Mouse (Mus musculus) WW6 (cell line): ENCODE results near the gene Cacna2d1.

Experiments used
- DNase-seq: peaks from one replicate; pipeline ENCODE4 v3.0.0-alpha.2; 2013; ENCODE audit warnings: low read depth, low spot score

The Cacna2d1 gene

GRCm38 (mm10) chr5:16155375-16156284 is 221.1 kb downstream of the Cacna2d1 start:
- DNase-seq: no peak

DNA sequence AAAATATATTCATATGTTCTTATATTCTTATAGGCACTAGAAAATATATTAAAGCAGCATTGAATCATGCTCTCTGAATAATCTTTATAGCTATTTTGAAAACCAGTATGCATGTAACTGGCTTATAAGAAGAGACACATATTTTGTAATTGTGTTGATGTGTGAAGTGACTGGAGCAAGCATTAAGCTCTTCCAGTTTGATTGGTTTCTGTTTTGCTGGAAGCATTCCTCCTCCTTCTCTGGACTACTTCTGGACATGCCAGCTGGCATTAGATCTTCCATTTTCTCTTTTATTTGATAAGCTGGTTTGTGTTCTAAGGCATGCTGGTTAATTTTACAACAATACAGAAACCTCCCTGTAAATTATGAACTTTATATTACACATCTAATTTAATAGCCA is 228.8 kb downstream of the Cacna2d1 start:
- no peak for DNase-seq

GRCm38 (mm10) chr5:16166117-16166867 is 231.8 kb downstream of the Cacna2d1 start:
- no peak for DNase-seq

GRCm38 (mm10) chr5:16166868-16167267 is 232.4 kb downstream of the Cacna2d1 start:
- no peak for DNase-seq

GRCm38 (mm10) chr5:16181041-16181440 is 246.6 kb downstream of the Cacna2d1 start:
- no peak for DNase-seq

- DNase-seq: no peak
These were observed 249.6 kb downstream of the Cacna2d1 start for GRCm38 (mm10) chr5:16184064-16184463.

GRCm38 (mm10) chr5:16187931-16188330 is 253.4 kb downstream of the Cacna2d1 start:
- DNase-seq: no peak

DNA sequence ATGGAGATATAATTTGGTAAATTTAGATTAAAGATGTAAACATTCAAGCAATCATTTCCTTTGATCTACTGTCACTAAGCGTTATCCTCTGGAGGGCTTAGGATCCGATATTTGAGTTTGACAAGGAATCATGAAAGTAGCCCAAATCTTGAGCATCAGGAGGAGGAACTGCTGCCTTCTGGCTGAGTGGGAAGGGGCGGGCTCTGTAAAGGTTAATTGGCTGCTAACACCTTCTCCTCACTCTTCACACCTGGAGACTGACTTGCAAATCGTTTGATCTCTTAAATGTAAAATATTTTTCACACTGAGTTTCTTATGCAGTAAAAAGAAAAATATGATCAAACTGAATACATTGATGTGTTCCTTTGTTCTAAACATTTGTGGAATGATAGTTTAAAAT is 255.4 kb downstream of the Cacna2d1 start:
- DNase-seq: no peak

DNA sequence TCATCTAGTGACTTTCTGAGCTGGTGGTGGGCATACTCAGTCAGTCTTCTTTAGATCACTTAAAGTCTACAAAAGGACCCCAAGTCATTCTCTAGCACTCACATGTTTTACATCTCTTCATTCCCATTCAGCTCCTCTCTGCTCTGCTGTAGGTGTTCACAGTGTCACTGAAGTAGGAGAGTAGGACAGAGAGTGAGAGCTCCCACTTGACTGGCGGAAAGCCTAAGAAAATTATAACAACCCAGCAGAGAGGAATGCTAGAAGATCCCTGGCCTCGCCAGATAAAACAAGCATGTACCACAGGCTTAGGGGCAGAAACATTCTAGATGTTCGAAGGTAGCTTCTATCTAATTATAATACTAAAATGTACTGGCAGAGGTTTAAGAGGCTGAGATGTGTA is 256.7 kb downstream of the Cacna2d1 start:
- no peak for DNase-seq

DNA sequence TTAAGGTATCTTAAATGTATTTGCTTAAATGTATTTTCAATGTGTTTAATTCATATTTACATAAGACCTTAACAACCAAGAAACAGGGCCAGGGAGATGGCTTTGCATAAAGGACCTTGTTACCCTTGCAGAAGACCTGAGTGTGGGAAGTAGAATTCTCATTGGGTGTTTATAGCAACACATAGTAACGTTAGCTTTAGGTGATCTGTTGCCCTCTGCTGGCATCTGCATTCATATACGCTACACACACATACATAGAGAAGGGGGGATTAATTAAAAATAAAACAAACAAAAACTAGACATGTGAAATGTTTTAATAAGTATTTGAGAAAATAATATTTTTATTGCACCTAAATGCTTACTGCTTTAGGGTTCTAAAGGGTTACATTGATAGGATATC is 265.3 kb downstream of the Cacna2d1 start:
- DNase-seq: no peak

DNA sequence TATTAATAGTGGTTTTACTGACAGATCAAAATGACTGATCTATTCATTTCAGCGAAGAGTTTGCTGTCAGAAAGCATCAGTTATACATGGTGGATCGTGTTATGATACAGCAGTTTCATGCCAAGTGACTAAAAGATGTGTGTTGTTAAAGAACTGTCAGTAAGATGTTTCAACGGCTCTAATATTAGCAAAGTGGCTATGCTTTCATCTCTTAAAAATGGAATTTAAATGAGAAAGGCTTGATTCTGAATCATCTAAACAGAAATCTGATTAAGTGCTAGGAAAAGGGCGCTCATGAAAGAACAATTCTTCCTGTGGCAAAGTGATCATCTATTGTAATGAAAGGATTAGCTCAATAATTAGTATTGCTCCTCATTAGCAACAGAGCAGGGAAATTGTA is 287.5 kb downstream of the Cacna2d1 start:
- DNase-seq: no peak

DNA sequence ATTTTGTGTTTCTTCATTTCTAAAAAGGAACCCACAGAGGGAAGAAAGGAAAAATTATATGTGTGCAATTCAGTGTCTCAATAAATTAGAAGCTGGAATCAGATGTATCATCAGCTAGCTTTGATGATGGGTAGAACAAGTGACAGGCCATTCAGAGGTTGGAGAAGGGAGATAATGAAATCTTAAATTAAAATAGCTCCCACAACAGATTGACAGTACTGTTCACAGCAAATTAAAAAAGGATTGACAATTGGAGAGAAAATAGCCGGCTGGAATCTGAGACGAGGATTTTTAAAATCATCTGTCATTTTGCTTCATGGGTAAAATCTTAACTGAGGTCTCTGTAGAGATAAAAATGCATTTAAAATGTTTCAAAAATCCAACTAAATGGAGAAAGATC is 290.9 kb downstream of the Cacna2d1 start:
- DNase-seq: no peak

DNA sequence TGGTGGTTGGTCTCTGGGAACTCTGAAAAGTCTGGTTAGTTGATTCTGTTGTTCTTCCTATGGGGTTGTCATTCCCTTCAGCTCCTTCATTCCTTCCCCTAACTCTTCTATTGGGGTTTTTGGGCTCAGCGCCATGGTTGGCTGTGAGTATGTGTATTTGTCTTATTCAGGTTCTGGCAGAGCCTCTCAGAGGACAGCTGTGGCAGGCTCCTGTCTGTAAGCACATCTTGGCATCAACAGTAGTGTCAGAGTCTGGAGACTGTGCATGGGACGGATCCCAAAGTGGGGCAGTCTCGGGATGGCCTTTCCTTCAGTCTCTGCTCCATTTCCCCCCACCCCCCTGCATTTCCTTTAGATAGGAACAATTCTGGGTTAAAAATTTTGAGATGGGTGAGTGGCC is 294.9 kb downstream of the Cacna2d1 start:
- no peak for DNase-seq

DNA sequence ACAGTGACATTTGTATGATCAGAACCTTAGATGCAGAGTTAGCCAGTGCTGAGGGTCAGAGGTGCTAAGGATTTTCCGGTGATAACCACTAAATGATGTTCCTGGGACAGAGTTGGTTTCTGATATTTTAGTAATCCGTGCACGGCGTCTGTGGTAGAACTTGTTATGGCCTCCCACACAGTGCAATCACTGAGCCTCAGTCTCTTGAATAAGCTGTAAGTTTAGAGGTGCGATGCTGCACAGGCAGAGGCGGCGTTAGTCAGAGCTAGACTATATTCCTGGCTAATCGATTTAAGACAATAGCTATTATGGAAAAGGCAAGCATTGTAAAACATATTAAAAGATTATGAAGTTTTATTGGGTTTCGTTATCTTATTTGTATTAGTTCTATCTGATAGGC is 297.0 kb downstream of the Cacna2d1 start:
- DNase-seq: no peak

- no peak for DNase-seq
These were observed 300.4 kb downstream of the Cacna2d1 start for GRCm38 (mm10) chr5:16234891-16235290.

GRCm38 (mm10) chr5:16235864-16236263 is 301.4 kb downstream of the Cacna2d1 start:
- no peak for DNase-seq

GRCm38 (mm10) chr5:16236608-16237007 is 302.1 kb downstream of the Cacna2d1 start:
- DNase-seq: no peak

- DNase-seq: no peak
These were observed 303.5 kb downstream of the Cacna2d1 start for GRCm38 (mm10) chr5:16237972-16238371.

DNA sequence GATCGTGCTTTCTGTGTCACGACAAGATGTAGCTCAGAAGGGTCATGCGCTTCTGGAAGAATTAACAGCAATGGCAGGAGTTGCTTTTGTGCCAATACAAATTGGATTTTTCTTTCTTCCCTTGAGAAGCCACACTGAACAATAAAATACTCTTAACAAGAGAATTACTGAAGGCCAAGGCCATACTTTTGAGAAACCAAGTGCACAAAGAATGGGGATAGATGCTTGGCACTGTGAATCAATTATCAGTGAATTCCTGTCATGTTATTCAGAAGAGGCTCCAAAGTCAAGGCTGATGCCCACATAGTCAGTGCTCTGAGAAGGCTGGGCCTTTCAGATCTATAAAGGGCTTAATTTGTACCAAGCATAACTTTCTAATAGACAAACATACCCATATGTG is 305.8 kb downstream of the Cacna2d1 start:
- no peak for DNase-seq

DNA sequence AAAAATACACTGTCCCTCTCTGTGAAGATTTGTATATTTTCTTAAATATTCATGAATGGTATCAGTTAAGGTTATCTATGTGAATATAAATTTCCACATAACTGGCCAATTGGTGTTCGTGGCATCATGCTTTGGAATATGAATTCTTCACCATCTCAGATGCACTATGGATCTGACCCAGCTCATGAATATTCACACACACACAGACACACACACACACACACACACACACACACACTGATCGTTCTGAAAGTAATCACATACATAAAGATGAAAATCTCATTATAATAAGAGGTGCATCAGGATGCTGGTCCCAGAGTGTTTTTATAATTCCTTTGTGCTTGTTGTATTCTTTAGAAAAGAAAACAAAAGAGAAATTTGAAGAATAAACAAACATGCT is 309.1 kb downstream of the Cacna2d1 start:
- no peak for DNase-seq

DNA sequence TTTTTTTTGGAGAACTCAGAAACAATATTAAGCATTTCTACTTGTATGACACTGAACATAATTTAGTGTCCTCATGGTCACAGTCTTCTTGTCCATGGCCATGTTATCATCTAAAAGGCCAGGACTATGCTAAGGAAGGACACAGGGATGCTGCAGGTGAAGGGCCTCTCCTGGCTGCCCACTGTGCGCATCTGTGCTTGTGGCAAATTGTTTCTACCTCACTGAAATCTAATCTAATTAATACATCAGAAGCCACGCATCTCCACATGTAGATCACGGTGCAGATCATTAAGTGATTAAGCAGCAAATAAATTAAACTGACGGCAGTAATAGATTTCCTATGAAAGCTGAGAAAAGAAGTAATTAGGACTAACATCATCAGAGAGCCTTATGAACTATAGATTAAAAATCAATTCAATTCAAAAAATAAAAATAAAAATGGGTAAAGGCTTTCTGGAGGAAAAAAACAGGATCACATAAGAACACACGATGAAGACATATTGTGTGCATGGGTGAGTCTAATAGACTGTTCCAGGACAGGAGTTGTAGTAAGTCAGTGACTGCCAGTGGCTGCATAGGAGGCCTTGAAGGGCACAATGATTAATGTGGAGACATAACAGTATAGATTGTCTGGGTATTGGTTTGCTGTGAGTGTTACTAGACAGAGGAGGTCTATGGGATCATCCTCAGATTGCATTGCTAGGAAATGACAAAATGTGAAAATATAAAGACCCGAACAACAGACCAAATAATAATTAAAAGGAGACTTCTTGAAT is 318.4 kb downstream of the Cacna2d1 start:
- no peak for DNase-seq

DNA sequence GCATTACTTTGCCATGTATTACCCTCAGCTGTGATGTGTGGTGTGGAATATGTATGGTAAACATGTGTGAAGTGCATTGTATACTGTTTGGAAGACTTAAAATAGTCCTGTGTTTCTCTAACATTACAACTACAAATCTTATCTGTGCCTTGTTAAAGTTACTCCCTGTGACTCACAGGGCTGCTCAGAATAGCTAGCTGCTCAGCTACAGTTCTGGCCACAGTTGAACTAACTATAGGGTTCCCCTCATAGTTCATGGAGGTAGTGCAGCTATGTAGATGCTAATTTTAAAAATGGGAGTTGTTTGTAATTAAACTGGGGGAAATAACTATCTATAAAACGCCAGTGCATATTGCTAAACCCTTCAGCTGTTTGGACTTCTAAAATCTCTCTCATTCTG is 319.3 kb downstream of the Cacna2d1 start:
- no peak for DNase-seq
